Mouse (Mus musculus) urinary bladder, postnatal 14 days (tissue): ENCODE results near the gene Rab14.
A peak's percentile ranks its signal among the peaks of the same experiment; 100 is the strongest.

Experiments used
- DNase-seq: peaks from one replicate; pipeline ENCODE4 v3.0.0; 2021; ENCODE audit warnings: low spot score

Rab14 gene

DNA sequence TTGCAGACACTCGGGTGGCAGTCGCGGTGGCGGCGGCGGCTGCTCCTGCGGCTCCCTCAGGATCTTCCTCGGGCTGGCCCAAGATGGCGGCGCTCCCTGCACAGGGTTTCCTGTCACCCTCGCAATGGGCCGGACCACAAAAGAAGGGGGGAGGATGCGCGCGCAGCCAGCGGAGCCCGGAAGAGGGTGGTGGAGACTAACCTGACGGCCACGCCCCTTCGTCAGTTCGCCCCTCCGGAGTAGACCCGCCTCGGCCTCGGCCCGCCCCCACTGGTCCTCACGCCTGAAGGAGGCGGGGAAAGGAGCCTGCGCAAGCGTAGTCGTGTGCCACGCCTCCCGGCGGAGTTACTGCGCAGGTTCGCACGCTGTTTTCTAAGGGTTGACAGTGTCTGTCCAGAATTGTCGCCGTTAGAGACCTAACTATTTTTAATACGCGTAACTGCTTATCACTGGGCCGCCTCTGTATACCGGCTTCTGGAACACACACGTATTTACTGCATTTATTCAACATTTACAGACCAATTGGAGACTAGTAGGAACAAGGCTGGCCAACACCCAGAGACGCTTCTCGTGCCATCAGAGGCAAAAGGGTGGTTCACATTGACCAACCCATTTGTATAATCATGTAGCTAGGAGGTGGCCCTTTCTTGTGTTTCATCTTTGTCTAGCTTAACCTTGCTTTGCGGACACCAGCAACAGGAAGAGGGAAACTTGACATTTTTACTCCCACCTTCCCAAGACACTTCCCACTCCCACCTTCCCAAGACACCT is at the start of gene Rab14:
Gene Rab14 (minus strand): TSS at position 223 of the 771 bp plus-strand sequence.
- DNase-seq = peak; percentile 100

- DNase-seq = peak; percentile 57
These were observed 46.8 kb upstream of the Rab14 start for GRCm38 (mm10) chr2:35247763-35248162.

GRCm38 (mm10) chr2:35244241-35244640 is 43.3 kb upstream of the Rab14 start:
- DNase-seq = no peak

DNA sequence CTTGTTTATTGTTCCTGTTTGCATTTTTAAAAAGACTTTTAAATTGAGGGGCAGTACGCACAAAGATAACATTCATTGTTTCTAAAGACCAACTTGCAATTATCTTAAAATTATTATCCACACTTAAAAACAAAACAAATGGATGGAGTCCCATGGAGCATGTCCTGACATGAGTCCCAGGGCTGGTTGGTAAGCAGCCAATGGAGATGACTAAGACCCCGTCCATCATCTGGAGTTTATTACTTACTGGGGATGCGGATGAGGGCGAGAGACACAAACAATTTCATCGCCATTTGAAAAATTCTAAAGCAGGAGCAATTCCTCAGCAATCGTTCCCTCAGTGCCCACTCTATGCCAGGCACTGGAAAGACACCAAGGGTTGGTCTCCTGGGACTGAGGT is 34.1 kb upstream of the Rab14 start:
- no peak for DNase-seq

DNA sequence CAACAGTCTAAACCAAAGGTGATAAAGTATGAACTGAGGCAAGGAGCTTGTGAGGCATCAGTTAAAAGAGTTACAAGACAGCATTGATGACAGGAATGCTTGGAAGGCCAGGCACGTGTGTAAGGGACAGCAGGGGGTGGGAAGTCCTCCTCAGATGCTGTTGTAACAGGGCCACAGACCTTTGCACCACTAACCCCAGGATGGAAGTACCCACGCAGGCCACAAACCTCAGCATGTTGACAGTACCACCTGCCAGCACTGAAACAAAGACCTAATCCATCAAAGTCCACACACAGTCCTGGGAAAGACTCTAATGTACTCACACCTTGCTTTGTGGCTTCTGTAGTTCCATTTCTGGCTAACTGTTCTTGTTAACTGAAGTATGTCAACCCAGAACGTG is 33.0 kb upstream of the Rab14 start:
- no peak for DNase-seq

DNA sequence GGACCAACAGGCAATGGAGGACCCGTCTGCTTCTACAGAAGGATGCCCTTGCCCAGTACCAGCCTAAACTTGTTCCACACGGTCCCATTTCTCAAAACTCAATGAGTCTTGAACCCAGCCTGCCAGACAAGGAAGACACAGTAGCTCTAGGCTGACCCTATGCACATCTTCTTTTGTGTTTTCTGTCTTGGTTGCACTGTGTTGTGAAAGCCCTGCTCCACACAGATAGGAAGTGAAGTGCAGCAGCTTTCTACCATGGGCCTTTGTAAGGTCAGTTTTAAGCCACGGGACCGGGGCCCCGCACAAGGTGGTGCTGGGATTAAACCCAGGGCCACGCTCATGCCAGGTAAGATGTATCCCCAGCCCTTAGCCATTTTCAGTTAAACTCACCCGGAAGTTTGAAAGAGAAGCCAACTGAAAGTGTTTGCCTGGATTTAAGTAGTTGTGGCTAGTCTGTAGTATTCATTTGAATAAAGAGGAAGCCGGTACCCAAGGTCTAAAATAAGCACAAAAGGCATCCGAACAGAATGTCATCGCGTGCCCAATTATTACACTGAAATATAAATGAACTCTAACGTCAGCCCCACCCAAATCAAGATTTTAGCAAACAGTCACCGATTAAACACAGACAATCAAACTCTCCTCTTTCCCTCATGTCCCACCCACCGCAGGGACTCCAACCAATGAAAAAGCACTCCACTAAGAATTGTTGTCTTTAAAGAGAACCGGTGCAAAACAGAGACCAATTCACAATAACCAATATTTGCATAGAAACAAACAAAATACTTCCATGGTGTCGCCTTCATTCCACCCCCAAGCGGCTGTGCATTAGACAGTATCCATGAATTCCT is 31.9 kb upstream of the Rab14 start:
- DNase-seq = no peak

- peak; percentile 56 for DNase-seq
These were observed 31.0 kb upstream of the Rab14 start for GRCm38 (mm10) chr2:35231871-35232270.

GRCm38 (mm10) chr2:35230215-35230614 is 29.3 kb upstream of the Rab14 start:
- DNase-seq = no peak

- no peak for DNase-seq
These were observed 27.2 kb upstream of the Rab14 start for GRCm38 (mm10) chr2:35228145-35228544.

DNA sequence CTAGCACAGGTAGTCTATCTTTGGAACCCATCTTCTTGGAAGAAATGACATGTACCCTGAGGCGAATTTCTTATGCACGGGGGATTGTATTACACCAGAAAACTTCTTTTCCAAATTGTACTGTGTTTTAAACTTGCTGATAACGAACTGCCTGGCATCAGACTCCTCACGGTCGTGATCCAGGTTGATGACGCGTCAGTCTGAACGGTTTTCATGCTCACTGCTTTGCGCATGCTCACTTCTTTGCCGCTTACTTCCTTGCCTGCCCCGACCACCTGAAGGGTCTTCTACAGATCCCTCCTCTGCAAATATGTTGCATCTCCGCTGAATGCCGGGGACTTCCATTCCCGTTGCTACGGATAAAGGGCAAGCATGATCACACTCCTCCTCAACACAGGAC is 23.4 kb upstream of the Rab14 start:
- DNase-seq = no peak

DNA sequence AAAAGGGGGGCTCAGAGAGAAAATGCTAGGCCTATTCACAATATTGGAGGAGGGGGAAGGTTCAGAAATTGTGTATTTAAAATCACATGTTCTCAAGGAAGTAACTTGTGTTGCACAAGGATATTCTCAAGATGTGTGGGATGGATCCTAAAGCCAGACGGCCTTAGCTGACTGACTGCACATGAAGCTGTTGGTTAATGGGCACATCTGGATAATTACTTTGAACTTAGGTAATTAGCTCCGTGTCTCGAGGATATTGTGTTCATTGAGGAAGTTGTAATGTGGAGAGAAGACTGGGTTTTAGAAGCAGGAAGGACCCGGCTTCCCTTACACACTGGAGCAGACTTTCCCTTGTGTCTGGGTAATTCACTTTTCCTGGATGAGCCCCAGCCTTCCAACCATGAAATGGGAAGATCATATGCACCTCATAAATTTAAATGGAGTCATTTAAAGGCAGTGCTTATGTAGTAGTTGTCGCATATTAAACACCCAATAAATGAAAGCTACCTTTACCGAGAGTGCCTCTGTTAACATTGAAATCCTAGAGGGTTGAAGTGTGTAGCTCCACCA is 22.0 kb upstream of the Rab14 start:
- no peak for DNase-seq

- DNase-seq = no peak
These were observed 17.8 kb upstream of the Rab14 start for GRCm38 (mm10) chr2:35218736-35219135.

GRCm38 (mm10) chr2:35216701-35217100 is 15.8 kb upstream of the Rab14 start:
- DNase-seq = no peak

- DNase-seq = no peak
These were observed 14.4 kb upstream of the Rab14 start for GRCm38 (mm10) chr2:35215363-35215762.

- peak; percentile 84 for DNase-seq
These were observed 14.0 kb upstream of the Rab14 start for GRCm38 (mm10) chr2:35214881-35215358.

DNA sequence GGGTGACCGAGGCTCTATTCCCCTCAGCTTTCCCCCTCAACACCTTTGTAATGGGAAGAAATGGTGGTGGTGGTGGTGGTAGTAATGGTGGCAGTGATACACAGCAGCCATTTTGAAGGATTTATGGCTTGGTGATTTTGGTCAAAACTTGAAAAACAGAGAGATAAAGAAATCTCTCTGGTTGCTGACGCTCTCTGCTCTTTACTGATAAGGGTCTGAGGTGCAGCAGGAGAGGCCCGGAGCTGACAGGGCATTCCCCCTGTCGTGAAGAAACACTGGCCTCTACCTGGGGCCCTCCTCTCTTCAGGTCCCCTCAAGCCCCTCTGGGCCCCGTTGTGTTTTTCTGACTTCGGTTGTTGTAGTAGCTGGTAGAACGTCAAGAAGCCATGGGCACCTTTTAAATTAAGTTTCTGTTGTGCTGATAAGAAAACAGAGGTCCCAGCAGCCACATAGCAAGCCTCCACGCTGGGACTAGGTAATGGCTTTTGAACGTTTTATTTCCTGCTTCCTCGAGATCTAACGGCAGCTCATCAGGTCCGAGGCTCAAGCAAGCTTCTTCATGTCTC is 12.5 kb upstream of the Rab14 start:
- no peak for DNase-seq

DNA sequence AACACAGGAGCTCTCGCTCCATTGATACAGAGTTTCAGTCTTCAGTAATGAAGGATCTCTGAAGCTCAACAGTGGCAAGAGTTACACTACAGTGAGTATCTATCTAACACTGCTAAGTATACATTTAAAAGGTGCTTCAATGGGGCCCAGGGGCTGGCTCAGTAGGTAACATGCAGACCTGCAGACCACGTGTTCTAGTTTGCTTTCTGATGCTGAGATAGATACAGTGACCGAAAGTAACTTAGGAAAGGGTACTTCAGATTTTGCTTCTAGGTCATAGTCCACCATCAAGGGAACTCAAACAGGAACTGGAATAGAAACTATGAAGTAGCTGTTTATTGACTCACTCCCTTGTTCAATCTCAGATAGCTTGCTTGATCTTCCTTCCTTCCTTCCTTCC is 10.8 kb upstream of the Rab14 start:
- no peak for DNase-seq

DNA sequence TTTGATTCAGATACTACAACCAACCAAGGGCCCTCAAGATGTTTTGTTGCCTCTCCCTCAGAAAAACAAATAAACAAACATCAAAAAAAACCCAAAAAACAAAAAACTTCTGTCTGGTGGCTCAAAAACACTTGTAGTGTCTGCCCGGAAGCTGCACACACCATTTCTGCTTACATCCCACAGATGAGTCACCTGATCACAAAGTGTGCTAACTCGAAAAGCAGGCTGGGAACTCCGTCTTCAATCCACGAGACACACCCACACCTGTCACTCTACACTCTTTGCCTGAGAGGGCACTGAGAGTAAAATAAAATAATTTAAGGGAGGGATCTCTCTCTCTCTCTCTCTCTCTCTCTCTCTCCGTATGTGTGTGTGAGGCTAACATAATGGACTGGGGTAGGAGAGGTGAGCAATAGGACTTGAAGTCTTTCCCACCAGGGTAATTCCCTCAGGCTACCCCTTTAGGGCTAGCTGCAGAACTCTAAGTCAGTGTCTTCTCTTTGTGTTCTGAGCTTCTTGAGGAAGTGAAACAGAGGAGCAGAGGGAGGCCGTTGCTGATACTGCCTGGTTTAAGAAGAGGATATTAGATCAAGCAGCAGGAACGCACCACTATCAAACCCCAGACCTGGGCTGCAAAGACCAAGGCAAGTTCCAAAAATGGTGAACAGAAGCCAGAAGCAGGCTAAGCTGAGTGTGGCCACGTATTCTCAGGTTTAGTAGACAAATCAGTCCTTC is 8.2 kb upstream of the Rab14 start:
- no peak for DNase-seq

DNA sequence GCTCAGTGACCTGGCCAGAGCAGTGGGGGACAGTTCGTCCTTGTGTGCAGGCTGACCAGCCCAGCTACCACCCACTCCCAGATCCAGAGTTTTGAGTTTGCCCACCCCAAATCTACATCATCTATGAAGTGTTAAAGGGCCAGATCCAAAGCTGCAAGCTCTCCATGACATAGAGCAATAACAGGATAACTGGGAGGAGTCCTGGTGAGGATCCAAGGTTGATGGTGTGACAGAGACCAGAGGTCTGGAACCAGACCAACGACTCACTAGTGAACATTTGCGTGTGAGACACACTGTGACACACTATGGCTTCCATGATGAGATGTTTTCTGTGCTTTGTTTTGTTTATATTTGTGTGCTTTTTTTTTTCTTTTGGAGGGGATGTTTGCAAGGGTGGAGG is 7.1 kb upstream of the Rab14 start:
- DNase-seq = no peak

DNA sequence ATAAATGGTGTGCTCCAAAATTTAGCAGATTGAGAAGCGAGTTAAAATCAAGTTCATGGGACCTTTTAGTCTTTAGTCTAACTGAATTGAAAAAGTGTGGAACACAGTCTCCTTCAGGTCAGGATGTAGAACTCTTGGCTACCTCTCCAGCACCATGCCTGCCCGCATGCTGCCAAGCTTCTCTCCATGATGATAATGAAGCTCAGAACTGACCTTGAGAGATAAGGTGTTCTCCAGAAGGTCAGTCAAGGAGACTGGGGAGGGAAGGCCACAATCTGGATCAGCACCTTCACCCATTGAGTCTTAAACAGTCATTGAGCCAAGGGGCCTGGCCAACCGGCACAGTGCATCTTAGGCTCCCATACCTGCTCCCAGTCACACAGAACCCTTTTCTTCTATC is 5.8 kb upstream of the Rab14 start:
- DNase-seq = no peak

- DNase-seq = no peak
These were observed 2.8 kb upstream of the Rab14 start for GRCm38 (mm10) chr2:35203729-35204128.
